Mouse (Mus musculus): ENCODE data around the gene Efs.

Gene Efs

GRCm38 (mm10) chr14:54874165-54874564 lies 51.8 kb downstream of the Efs start:
- no peak for DNase-seq (ENCODE audit: extremely low spot score, low read depth, low spot score)

DNA sequence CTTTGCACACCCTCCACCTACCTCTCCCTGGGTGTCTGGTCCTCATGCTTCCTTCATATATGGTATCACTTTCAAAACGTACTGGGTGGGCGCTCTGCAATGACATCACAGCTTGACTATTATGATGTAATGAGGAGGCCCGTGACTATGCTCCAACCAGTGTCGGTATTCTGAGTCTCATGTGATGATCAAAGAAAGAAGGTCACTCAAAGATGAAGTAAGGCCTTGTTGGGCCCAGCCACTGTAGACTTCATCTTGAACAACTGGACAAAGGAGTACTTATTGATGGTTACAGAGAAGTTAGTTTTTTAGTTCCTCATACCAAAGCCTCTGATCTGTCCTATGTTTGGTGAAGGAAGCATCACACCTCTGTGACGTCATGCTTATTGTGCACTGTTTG lies 55.1 kb downstream of the Efs start, which contains the start of gene Homez:
Gene Homez (minus strand): TSS at position 101 of the 400 bp plus-strand sequence.
- DNase-seq (ENCODE audit: extremely low spot score, low read depth, low spot score), result no peak

DNA sequence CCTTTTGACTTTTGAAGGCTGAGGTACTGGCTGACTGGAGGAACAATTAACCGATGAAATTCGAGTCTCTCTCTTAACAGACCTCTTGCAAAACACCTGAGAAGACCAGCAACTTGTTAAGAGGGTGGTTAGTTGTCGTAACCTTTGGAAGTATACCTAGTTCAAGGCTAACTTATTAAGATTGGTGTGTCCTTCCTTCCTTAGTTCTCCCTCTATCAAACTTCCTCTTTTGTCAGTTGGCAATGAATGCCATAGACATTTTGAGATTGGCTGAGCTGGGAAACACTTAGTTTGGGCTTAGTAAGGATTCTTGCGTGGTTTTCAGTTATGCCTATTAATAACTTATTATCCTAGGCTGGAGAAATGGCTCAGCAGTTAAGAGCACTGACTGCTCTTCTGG lies 57.9 kb downstream of the Efs start:
- no peak for DNase-seq (ENCODE audit: extremely low spot score, low read depth, low spot score)

DNA sequence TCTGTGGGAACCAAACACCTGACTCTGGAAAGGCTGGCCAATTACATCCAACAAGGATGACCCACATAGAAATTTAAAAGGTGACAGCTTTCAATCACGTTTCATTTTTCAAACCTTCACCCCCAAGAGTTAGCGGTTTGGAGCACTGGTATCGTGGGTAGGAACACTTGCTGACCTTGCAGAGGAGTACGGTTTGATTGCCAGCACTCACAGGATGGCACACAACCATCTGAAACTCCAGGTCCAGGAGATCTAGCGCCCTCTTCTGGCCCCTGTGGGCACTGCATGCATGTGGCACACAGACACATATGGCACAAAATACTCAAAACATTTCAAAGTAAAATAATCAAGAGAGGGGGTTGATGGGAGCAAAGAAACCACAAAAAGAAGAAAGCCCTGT lies 59.0 kb downstream of the Efs start:
- DNase-seq (ENCODE audit: extremely low spot score, low read depth, low spot score), result no peak
